Comparison of ENCODE assay signal across 8 mouse cellular contexts in genomic region chr2:122233759-122234557, GRCm38 (mm10). TPM values are rescaled to one million over a fixed set of nuclear protein-coding genes. Genes with fewer than 3 reads are reported as not detected.
DNase-seq lines count a peak whose midpoint lies in the region; ATAC-seq and TF ChIP-seq lines count a peak whose summit lies in the region.

No protein-coding gene starts in this region.

- no peak for TF ChIP-seq CTCF in lung, adult 2 months (IDR thresholded peaks at IDR 0.05; ENCODE audit: insufficient read depth, low read length)
- no peak for TF ChIP-seq CTCF in olfactory bulb, adult 2 months (IDR thresholded peaks at IDR 0.05; ENCODE audit: insufficient read depth, low read depth, low read length)

- 6% methylated on average over 26 of the region's 26 CpGs for WGBS in embryonic facial prominence, embryonic 15.5 days
- 5% methylated on average over 26 of the region's 26 CpGs for WGBS in lung, adult 2 months
- WGBS in olfactory bulb, adult 2 months = 2% methylated on average over 26 of the region's 26 CpGs

- no peak for DNase-seq in frontal cortex, postnatal 25 days (ENCODE audit: low spot score in 2 of 2)
- DNase-seq in brain, adult 2 months (ENCODE audit: low read depth, low spot score) = peak; percentile 78
- peak; percentile 9 to 33 for DNase-seq in heart, postnatal 14 days
- DNase-seq in layer of hippocampus, adult 11-12 months (ENCODE audit: low spot score) = peak; percentile 44
- peak; percentile 31 for DNase-seq in lung, adult 2 months

- peaks cover 11% of the 10 kb centered on the region for H3K4me1 ChIP-seq in embryonic facial prominence, embryonic 15.5 days
- H3K4me1 ChIP-seq in lung, adult 2 months (ENCODE audit: control insufficient read depth, insufficient read depth, low read length) = no peaks in the 10 kb centered on the region; the same call in 1 of the 2 replicates
- peaks cover 3% of the 10 kb centered on the region; the same call in 1 of the 2 replicates for H3K4me1 ChIP-seq in olfactory bulb, adult 2 months (ENCODE audit: control insufficient read depth, insufficient read depth, low read length)

- no peaks in the 10 kb centered on the region for H3K9me3 ChIP-seq in embryonic facial prominence, embryonic 15.5 days (replicated peaks)

- H3K9ac ChIP-seq in embryonic facial prominence, embryonic 15.5 days = peak overlapping the region; percentile 31

- peak overlapping the region; percentile 62 for H3K4me3 ChIP-seq in embryonic facial prominence, embryonic 15.5 days (replicated peaks)
- peak overlapping the region; percentile 85 for H3K4me3 ChIP-seq in lung, adult 2 months (replicated peaks; ENCODE audit: extremely low read depth, low read depth, low read length)
- H3K4me3 ChIP-seq in olfactory bulb, adult 2 months (ENCODE audit: insufficient read depth, low read depth, low read length) = peak overlapping the region; percentile 64

- no peaks in the 10 kb centered on the region for H3K27me3 ChIP-seq in embryonic facial prominence, embryonic 15.5 days

- H3K36me3 ChIP-seq in embryonic facial prominence, embryonic 15.5 days = no peaks in the 10 kb centered on the region

- peak overlapping the region; percentile 87 for H3K27ac ChIP-seq in embryonic facial prominence, embryonic 15.5 days (replicated peaks)
- 0 out of 2 replicates have a peak overlapping the region, but pooled peaks have one; percentile 12 for H3K27ac ChIP-seq in olfactory bulb, adult 2 months (ENCODE audit: insufficient read depth, low read depth, low read length)

- peak overlapping the region; percentile 84 for H3K4me2 ChIP-seq in embryonic facial prominence, embryonic 15.5 days (replicated peaks)

- TF ChIP-seq POLR2A in lung, adult 2 months (IDR thresholded peaks at IDR 0.05; ENCODE audit: borderline replicate concordance, extremely low read depth, low read depth, low read length) = no peak
- TF ChIP-seq POLR2A in olfactory bulb, adult 2 months (IDR thresholded peaks at IDR 0.05; ENCODE audit: insufficient read depth, low read depth, low read length) = no peak

- intact Hi-C loops in heart, postnatal 14 days (cut with DNase I) = no loop called here

- peak; percentile 84 for ATAC-seq in frontal cortex, adult (ENCODE audit: low TSS enrichment)
- no peak for ATAC-seq in embryonic facial prominence, embryonic 15.5 days (ENCODE audit: insufficient number of reproducible peaks, low FRiP score, low TSS enrichment, low read depth)

RNA-seq across cellular contexts. Expression of gene Sord, which starts 0.6 kb away (rescaled TPM):
- 24.1 and 28.7 TPM in 2 replicates for polyA plus RNA-seq in embryonic facial prominence, embryonic 15.5 days (2015; fragmentation: Nextera tagmentation; extraction: Ambion mirVana)
- 10 to 100 TPM; 83.7 to 90.0 TPM for total RNA-seq in heart, postnatal 14 days (2021)
- 15.3 and 21.9 TPM in 2 replicates for polyA plus RNA-seq in lung, adult 2 months (2012; rRNA removed)
- not detected in 2 replicates for polyA plus RNA-seq in olfactory bulb, adult 2 months (2012; ENCODE audit: insufficient read depth, insufficient read length, low replicate concordance, missing spikeins)

RNA-seq across cellular contexts. Expression of gene Terb2, which starts 47.9 kb away (rescaled TPM):
- not detected in 2 replicates for polyA plus RNA-seq in embryonic facial prominence, embryonic 15.5 days (2015; fragmentation: Nextera tagmentation; extraction: Ambion mirVana)
- not detected for total RNA-seq in heart, postnatal 14 days (2021)
- polyA plus RNA-seq in lung, adult 2 months (2012; rRNA removed) = not detected in 2 replicates
- not detected in 2 replicates for polyA plus RNA-seq in olfactory bulb, adult 2 months (2012; ENCODE audit: insufficient read depth, insufficient read length, low replicate concordance, missing spikeins)

RNA-seq across cellular contexts. Expression of gene Patl2, which starts 48.0 kb away (rescaled TPM):
- 0.08 TPM in 1 of 2 replicates, not detected in the other for polyA plus RNA-seq in embryonic facial prominence, embryonic 15.5 days (2015; fragmentation: Nextera tagmentation; extraction: Ambion mirVana)
- total RNA-seq in heart, postnatal 14 days (2021) = not detected
- polyA plus RNA-seq in lung, adult 2 months (2012; rRNA removed) = 0.07 TPM in 1 of 2 replicates, not detected in the other
- polyA plus RNA-seq in olfactory bulb, adult 2 months (2012; ENCODE audit: insufficient read depth, insufficient read length, low replicate concordance, missing spikeins) = not detected in 2 replicates

Comparison
In these comparisons a context has a peak if more than half of its experiments do, and no peak if none do; other contexts are left out.
1. DNase-seq: peak in brain, adult 2 months (single experiment), heart, postnatal 14 days (2 of 2), layer of hippocampus, adult 11-12 months (single experiment) and lung, adult 2 months (single experiment); none in frontal cortex, postnatal 25 days (0 of 2).
2. RNA of gene Sord, which starts 0.6 kb away (polyA plus RNA-seq): 24.1 to 28.7 TPM in embryonic facial prominence, embryonic 15.5 days and 15.3 to 21.9 TPM in lung, adult 2 months; not detected in olfactory bulb, adult 2 months; every median in the first group is over 10 times any median in the second.
3. Peak in every context shown above with its lines, with median percentiles within 50 percentile points of each other: H3K4me3 ChIP-seq.